Mouse (Mus musculus): ENCODE data around the gene Mfap4. TPM values are rescaled to one million over a fixed set of nuclear protein-coding genes. Genes with fewer than 3 reads are reported as not detected.
A peak's percentile ranks its signal among the peaks of the same experiment; 100 is the strongest.

Gene Mfap4
- polyA plus RNA-seq, 1 experiment from 2014 or later: 615 TPM

GRCm38 (mm10) chr11:61495528-61495927 lies 10.3 kb downstream of the Mfap4 start:
- Histone ChIP-seq H3K9ac (no peak overlapping the region), H3K27me3 (ENCODE audit: insufficient read depth, low read length) (no peaks in the 10 kb centered on the region), H3K4me2 (no peak overlapping the region), H3K36me3 (ENCODE audit: insufficient read depth) (peaks cover 23% of the 10 kb centered on the region), H3K9me3 (ENCODE audit: low read depth, low read length) (no peaks in the 10 kb centered on the region), H3K4me1 (ENCODE audit: insufficient read depth) (0 out of 2 replicates have a peak, but pooled peaks cover 9% of the 10 kb centered on the region), H3K27ac (ENCODE audit: low read depth) (peak overlapping the region; percentile 90), H3K4me3 (ENCODE audit: low read depth, low read length) (no peak overlapping the region)
- DNase-seq (peak; percentile 7), ATAC-seq (ENCODE audit: insufficient read depth) (no peak)
- no peak for TF ChIP-seq CTCF (IDR thresholded peaks at IDR 0.05; ENCODE audit: low read depth)
- WGBS: 62% methylated on average over 2 of the region's 2 CpGs

GRCm38 (mm10) chr11:61497490-61497889 lies 12.3 kb downstream of the Mfap4 start:
- Histone ChIP-seq H3K9ac (no peak overlapping the region), H3K4me2 (no peak overlapping the region), H3K4me3 (ENCODE audit: low read depth, low read length) (no peak overlapping the region), H3K36me3 (ENCODE audit: insufficient read depth) (peaks cover 3% of the 10 kb centered on the region), H3K9me3 (ENCODE audit: low read depth, low read length) (no peaks in the 10 kb centered on the region), H3K27me3 (ENCODE audit: insufficient read depth, low read length) (no peaks in the 10 kb centered on the region), H3K4me1 (ENCODE audit: insufficient read depth) (0 out of 2 replicates have a peak, but pooled peaks cover 9% of the 10 kb centered on the region), H3K27ac (ENCODE audit: low read depth) (no peak overlapping the region)
- no peak for ATAC-seq (ENCODE audit: insufficient read depth)
- no peak for DNase-seq
- WGBS: 65% methylated on average over 1 of the region's 1 CpGs
- TF ChIP-seq CTCF (IDR thresholded peaks at IDR 0.05; ENCODE audit: low read depth): no peak

- no peak for TF ChIP-seq CTCF (IDR thresholded peaks at IDR 0.05; ENCODE audit: low read depth)
- 0 out of 2 replicates have a peak, but pooled peaks cover 3% of the 10 kb centered on the region for H3K4me1 ChIP-seq (ENCODE audit: insufficient read depth)
- no peak overlapping the region for H3K9ac ChIP-seq
- WGBS: 54% methylated on average over 6 of the region's 6 CpGs
- no peak overlapping the region for H3K4me2 ChIP-seq
- no peak overlapping the region for H3K27ac ChIP-seq (ENCODE audit: low read depth)
- no peaks in the 10 kb centered on the region for H3K36me3 ChIP-seq (ENCODE audit: insufficient read depth)
- no peaks in the 10 kb centered on the region for H3K9me3 ChIP-seq (ENCODE audit: low read depth, low read length)
- no peak overlapping the region for H3K4me3 ChIP-seq (ENCODE audit: low read depth, low read length)
- no peaks in the 10 kb centered on the region for H3K27me3 ChIP-seq (ENCODE audit: insufficient read depth, low read length)
- ATAC-seq (ENCODE audit: insufficient read depth) (no peak), DNase-seq (no peak)
Measured at GRCm38 (mm10) chr11:61498736-61499504, 13.7 kb downstream of the Mfap4 start.

GRCm38 (mm10) chr11:61503933-61504332 lies 18.7 kb downstream of the Mfap4 start:
- Histone ChIP-seq H3K36me3 (ENCODE audit: insufficient read depth) (no peaks in the 10 kb centered on the region; the same call in 1 of the 2 replicates), H3K4me2 (peak overlapping the region; percentile 81; the same call in 1 of the 2 replicates), H3K9ac (no peak overlapping the region), H3K4me3 (ENCODE audit: low read depth, low read length) (no peak overlapping the region), H3K27me3 (ENCODE audit: insufficient read depth, low read length) (no peaks in the 10 kb centered on the region), H3K4me1 (ENCODE audit: insufficient read depth) (no peaks in the 10 kb centered on the region; the same call in 1 of the 2 replicates), H3K9me3 (ENCODE audit: low read depth, low read length) (no peaks in the 10 kb centered on the region), H3K27ac (ENCODE audit: low read depth) (no peak overlapping the region)
- DNase-seq (no peak), ATAC-seq (ENCODE audit: insufficient read depth) (no peak)
- no peak for TF ChIP-seq CTCF (IDR thresholded peaks at IDR 0.05; ENCODE audit: low read depth)
- WGBS: 67% methylated on average over 8 of the region's 8 CpGs

GRCm38 (mm10) chr11:61504713-61505257 lies 19.6 kb downstream of the Mfap4 start, which contains the start of gene B9d1:
TSS of gene B9d1 (plus strand) at chr11:61505144.
- H3K27ac ChIP-seq (ENCODE audit: low read depth): peak within 1 kb of the TSS; percentile 70
- no peaks in the 10 kb centered on the region for H3K27me3 ChIP-seq (ENCODE audit: insufficient read depth, low read length)
- TF ChIP-seq CTCF (IDR thresholded peaks at IDR 0.05; ENCODE audit: low read depth): peak; percentile 99
- H3K9ac ChIP-seq: peak within 1 kb of the TSS; percentile 65
- DNase-seq: peak; percentile 100
- H3K4me2 ChIP-seq: peak within 1 kb of the TSS; percentile 81
- peak within 1 kb of the TSS; percentile 66 for H3K4me3 ChIP-seq (ENCODE audit: low read depth, low read length)
- H3K36me3 ChIP-seq (ENCODE audit: insufficient read depth): no peaks in the 10 kb centered on the region; the same call in 1 of the 2 replicates
- ATAC-seq (ENCODE audit: insufficient read depth): peak; percentile 92
- WGBS: under 1% methylated on average over 39 of the region's 39 CpGs
- H3K4me1 ChIP-seq (ENCODE audit: insufficient read depth): no peaks in the 10 kb centered on the region; the same call in 1 of the 2 replicates
- no peaks in the 10 kb centered on the region for H3K9me3 ChIP-seq (ENCODE audit: low read depth, low read length)

- peak; percentile 75 for DNase-seq
- 27% methylated on average over 3 of the region's 3 CpGs for WGBS
Measured at GRCm38 (mm10) chr11:61514953-61515352, 29.7 kb downstream of the Mfap4 start.

GRCm38 (mm10) chr11:61517971-61518370 lies 32.7 kb downstream of the Mfap4 start:
- H3K4me2 ChIP-seq: no peak overlapping the region
- H3K4me1 ChIP-seq (ENCODE audit: insufficient read depth): no peaks in the 10 kb centered on the region
- H3K9me3 ChIP-seq (ENCODE audit: low read depth, low read length): no peaks in the 10 kb centered on the region
- 77% methylated on average over 1 of the region's 1 CpGs for WGBS
- no peak overlapping the region for H3K27ac ChIP-seq (ENCODE audit: low read depth)
- TF ChIP-seq CTCF (IDR thresholded peaks at IDR 0.05; ENCODE audit: low read depth): no peak
- ATAC-seq (ENCODE audit: insufficient read depth) (no peak), DNase-seq (no peak)
- peaks cover 68% of the 10 kb centered on the region for H3K36me3 ChIP-seq (ENCODE audit: insufficient read depth)
- no peak overlapping the region for H3K9ac ChIP-seq
- no peak overlapping the region for H3K4me3 ChIP-seq (ENCODE audit: low read depth, low read length)
- H3K27me3 ChIP-seq (ENCODE audit: insufficient read depth, low read length): no peaks in the 10 kb centered on the region

More at GRCm38 (mm10) chr11:61514953-61515352, 29.7 kb downstream of the Mfap4 start:
- peak; percentile 66 for TF ChIP-seq CTCF (IDR thresholded peaks at IDR 0.05; ENCODE audit: low read depth)
- Histone ChIP-seq H3K36me3 (ENCODE audit: insufficient read depth) (peaks cover 48% of the 10 kb centered on the region), H3K4me3 (ENCODE audit: low read depth, low read length) (no peak overlapping the region), H3K27ac (ENCODE audit: low read depth) (no peak overlapping the region), H3K27me3 (ENCODE audit: insufficient read depth, low read length) (no peaks in the 10 kb centered on the region), H3K4me1 (ENCODE audit: insufficient read depth) (no peaks in the 10 kb centered on the region), H3K4me2 (no peak overlapping the region), H3K9ac (no peak overlapping the region), H3K9me3 (ENCODE audit: low read depth, low read length) (no peaks in the 10 kb centered on the region)
- no peak for ATAC-seq (ENCODE audit: insufficient read depth)

All from lung, embryonic 14.5 days (tissue).